Mouse (Mus musculus): ENCODE data around the gene Taf1c.

The Taf1c gene

GRCm38 (mm10) chr8:119604996-119605395 lies at the start of gene Taf1c:
Taf1c (minus strand) TSS chr8:119605222.
- DNase-seq (ENCODE audit: low read depth): peak; percentile 97

GRCm38 (mm10) chr8:119651324-119651723 lies 46.3 kb upstream of the Taf1c start:
- DNase-seq (ENCODE audit: low read depth): no peak

DNA sequence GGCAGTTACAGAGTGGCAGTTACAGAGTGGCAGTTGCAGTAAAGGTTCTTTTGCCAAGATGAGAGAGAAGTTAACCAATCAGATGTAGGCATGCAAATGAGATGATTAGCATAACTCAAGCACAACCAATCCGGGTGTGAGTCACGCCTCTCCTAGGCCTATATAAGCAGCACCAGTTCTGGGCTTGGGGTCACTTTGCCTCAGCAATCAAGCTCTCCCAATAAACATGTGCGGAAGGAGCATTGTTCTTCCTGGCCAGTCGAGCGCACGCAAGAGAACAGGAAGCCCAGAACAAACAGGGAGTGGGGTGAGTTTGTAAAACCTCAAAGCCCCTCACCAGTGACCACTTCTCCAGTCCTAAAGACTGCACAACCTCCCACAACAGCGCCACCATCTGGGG lies 41.8 kb upstream of the Taf1c start:
- no peak for DNase-seq (ENCODE audit: low read depth)

DNA sequence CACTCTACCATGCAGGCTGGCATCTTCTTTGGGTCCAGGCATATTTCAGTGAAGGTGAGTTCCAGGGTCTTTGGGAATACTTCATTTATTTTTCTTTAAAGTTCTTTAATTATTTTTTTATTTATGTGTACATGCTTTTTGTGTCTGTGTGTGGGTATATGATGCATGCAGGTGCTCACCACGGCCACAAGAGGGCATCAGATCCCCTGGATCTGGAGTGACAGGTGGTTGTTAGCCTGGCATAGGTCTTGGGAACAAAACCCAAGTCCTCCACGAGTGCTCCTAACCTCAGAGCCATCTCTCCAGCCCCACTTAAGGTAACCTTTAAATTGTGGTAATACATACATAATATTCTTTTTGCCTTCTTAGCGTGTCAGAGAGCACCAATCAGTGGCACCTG lies 41.2 kb upstream of the Taf1c start:
- peak; percentile 8 for DNase-seq (ENCODE audit: low read depth)

DNA sequence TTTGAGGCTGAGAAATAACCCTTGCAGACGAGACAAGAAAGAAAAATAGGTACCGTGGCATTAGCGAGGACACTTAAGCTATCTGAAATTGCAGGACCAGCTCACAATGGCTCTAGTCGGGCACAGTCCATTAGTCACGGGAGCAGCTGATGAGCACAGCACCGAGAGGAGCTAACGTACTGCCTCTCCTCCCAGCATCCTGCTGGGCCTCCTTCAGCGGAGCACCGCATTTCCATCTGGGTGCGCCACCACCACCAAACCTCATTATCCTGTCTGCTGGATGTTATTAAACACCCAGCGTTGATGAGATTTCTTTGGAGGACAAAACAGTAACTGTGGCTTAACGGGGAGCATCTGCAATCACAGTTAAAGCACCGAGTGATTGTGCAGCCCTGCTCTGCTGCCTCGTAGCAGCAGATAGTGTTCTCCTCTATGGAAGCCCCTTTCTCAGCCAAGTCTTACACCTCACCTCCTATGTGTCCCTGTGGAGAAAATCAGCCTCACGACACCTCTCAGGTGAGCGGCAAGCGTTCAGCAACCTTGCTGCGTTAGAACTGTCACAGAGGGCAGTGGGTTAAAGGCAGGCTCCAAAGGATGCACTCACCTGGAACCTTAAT lies 40.1 kb upstream of the Taf1c start:
- no peak for DNase-seq (ENCODE audit: low read depth)

GRCm38 (mm10) chr8:119644429-119644960 lies 39.5 kb upstream of the Taf1c start:
- DNase-seq (ENCODE audit: low read depth): no peak

DNA sequence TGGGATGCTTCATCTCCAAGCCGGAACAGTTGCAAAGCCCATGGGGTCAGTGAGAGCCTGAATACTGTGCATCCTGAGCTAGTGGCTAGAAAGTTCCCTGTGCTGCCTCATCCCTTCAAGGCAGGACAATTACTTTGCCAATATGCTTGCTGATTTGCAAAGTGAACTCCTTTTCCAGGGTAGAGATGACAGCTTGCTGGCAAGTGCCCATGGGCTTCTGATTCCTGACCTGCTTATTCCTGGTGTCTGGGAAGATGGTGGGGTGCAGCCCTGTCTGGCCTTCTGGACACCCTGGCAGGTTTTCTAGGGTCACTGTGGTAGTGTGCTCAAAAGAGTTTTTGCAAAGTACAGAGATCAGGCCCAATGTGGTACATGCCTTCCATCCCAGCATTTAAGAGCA lies 37.9 kb upstream of the Taf1c start:
- DNase-seq (ENCODE audit: low read depth): no peak

GRCm38 (mm10) chr8:119641058-119641457 lies 36.0 kb upstream of the Taf1c start:
- DNase-seq (ENCODE audit: low read depth): no peak

DNA sequence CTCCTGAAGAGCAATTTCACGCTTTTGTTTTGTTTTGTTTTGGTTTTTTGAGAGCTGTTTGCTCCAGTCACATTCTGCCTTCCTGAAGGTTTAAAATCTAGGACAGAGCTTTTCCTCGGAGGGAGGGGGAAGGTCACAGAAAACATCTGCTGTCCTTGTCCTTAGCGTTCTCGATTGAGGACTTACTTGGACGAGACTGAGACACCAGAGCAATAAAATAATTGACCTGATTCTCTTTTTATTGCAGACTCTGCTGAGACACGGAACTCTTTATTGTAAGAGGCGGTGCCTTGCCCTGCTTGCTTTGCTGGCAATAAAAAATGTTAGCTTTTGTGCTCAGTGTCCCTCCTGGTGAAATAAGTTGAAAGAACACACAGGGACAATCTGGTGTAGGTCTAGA lies 34.8 kb upstream of the Taf1c start:
- DNase-seq (ENCODE audit: low read depth): no peak

GRCm38 (mm10) chr8:119638261-119638660 lies 33.2 kb upstream of the Taf1c start:
- no peak for DNase-seq (ENCODE audit: low read depth)

- DNase-seq (ENCODE audit: low read depth): no peak
Measured at GRCm38 (mm10) chr8:119637381-119637780, 32.4 kb upstream of the Taf1c start.

DNA sequence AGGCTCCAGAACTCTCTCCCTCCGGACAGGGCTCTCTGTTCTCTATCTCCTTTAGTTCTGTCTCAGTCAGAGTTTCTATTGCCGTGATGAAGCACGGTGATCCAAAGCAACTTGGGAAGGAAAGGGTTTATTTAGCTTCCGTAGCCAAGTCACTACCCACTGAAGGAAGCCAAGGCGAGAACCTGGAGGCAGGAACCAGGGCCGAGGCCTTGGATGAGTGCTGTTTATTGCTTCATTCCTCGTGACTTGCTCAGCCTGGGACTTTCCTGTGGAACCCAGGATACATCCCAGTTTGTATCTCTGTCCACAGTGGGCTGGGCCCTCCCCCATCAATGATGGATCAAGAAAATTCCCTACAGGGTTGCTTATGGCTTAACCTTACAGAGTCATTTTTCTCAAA lies 31.7 kb upstream of the Taf1c start:
- no peak for DNase-seq (ENCODE audit: low read depth)

GRCm38 (mm10) chr8:119635958-119636357 lies 30.9 kb upstream of the Taf1c start:
- no peak for DNase-seq (ENCODE audit: low read depth)

DNA sequence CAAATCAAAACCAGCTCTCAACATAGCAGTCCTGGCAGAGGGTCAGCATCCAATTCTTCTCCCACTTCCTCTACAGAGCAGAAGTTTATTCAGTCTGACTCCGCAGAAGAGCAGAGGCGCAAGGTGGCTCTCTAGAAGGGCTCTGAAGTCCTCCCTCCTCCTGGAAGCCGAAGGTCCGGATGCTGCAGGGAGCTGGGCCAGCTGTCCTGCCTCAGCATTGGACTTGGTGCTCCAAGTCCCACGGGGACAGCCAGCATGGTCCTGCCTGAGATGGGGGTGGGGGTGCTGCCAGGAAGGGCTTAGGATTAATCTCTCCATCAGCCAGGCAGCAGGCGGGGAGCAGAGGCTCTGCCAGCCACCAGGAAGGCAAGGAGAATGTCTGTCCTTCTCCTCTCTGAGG lies 30.4 kb upstream of the Taf1c start, which contains the start of gene Kcng4:
Kcng4 (minus strand) TSS at position 303 of the 400 bp plus-strand sequence.
- no peak for DNase-seq (ENCODE audit: low read depth)

GRCm38 (mm10) chr8:119634616-119635336 lies 29.8 kb upstream of the Taf1c start:
- no peak for DNase-seq (ENCODE audit: low read depth)

GRCm38 (mm10) chr8:119632909-119633308 lies 27.9 kb upstream of the Taf1c start:
- DNase-seq (ENCODE audit: low read depth): no peak

DNA sequence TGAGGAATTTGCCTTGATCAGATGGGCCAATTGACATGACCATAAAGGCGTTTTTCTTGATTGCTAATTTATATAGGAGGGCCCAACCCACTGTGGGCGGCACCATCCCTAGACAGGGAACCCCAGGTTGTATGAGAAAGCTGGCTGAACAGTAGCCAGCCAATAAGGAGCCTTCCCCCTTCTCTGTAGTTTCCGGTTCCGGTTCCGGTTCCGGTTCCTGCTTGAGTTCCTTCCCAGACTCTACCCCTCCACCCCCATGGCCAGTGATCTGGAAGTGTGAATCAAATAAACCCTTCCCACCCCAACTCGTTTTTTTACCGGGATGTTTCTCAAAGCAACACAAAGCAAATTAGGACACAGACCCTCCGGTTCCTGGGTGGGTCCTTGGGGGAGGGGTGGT lies 27.2 kb upstream of the Taf1c start:
- DNase-seq (ENCODE audit: low read depth): no peak

GRCm38 (mm10) chr8:119630841-119631240 lies 25.8 kb upstream of the Taf1c start:
- no peak for DNase-seq (ENCODE audit: low read depth)

DNA sequence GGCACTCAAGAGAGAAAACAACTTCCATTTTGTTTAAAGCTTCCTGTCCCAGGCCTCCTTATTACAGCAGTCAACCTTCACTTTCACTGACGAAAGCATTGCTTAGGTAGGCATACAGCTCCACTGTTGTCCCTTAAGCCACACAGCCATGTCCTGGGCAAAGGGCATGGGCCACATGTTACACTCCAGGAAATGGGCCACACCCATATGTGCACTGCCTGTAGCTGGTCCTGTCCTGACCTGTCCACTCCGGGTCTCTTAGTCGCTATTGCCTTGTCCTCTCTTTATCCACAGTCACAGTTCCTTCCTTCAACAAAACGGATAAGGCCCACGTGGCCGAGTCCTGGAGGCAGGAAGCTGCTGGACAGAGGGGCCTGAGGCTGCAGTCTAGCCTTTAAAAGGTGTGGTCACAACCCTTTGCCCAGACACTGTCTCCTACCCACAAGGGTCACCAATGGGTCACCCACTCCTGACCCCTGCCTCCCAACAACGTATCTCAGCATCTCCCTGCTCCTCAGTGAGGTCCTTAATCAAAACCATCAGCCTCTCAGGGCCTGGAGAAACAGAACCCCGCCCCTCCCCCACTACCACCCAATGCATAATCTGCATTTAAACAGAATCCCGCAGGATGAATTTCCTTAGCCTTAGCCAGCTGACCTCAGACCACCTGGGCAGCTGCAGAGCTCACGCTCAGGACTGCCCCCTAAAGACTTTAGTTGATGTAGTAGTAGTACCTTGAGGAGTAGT lies 22.8 kb upstream of the Taf1c start:
- DNase-seq (ENCODE audit: low read depth): no peak

DNA sequence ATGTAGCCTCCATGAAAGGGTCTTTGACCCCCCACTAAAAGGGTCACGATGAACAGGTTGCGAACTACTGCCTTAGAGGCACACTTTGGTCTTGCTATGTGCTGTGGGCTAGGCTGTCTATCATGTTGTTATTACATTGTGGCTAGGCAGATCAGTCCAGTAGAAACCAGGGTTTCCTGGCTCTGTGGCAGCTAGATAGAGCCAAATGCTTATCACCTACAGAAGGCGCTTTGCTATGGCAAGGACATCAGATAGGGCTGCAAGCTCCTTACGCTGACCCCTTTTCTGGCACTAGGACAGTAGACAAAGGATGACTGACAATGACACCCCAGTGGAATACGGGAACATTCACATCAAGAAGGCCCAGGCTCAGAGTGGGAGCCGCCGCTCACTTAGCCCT lies 22.2 kb upstream of the Taf1c start:
- no peak for DNase-seq (ENCODE audit: low read depth)

GRCm38 (mm10) chr8:119625788-119626187 lies 20.8 kb upstream of the Taf1c start:
- no peak for DNase-seq (ENCODE audit: low read depth)

- DNase-seq (ENCODE audit: low read depth): no peak
Measured at GRCm38 (mm10) chr8:119624916-119625315, 19.9 kb upstream of the Taf1c start.

DNA sequence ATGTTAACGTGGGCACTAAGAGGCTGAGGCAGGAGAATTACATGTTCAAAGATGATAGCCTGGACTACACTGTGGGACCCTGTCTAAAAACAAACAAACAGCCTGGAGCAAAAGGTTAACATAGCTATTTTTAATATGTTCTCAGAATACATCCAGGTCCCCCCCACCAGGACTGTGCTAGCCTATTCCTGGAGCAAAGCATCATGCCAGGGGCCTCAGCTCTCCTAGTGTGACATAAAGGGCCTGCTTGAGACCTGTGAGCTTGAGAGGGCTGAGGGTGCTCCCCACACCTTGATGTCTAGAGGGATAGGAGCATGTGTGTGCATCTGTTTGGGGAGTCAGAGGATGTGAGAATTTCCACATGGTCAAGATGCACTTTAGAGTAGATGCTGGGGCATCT lies 18.7 kb upstream of the Taf1c start:
- DNase-seq (ENCODE audit: low read depth): no peak
